Mouse (Mus musculus) c-Kit-positive CD71-negative TER-119-negative erythroid progenitor cells, embryonic 14.5 days (primary cell): ENCODE data around the gene Ppp1r27.
"Not testable (repeated sequence)": the region's sequence is repeated elsewhere in the genome, so short reads cannot be mapped to it uniquely, and the experiment has no call there.

Source experiments
- DNase-seq: peaks from one replicate; pipeline ENCODE4 v3.0.0-alpha.2; 2013; ENCODE audit warnings: low read depth

Gene Ppp1r27

GRCm38 (mm10) chr11:120514262-120514661, 36.7 kb downstream of the Ppp1r27 start:
- not testable (repeated sequence) for DNase-seq

- no peak for DNase-seq
These were observed 38.0 kb downstream of the Ppp1r27 start for GRCm38 (mm10) chr11:120512790-120513453.

- no peak for DNase-seq
These were observed 40.4 kb downstream of the Ppp1r27 start for GRCm38 (mm10) chr11:120510375-120511030.

- no peak for DNase-seq
These were observed 41.0 kb downstream of the Ppp1r27 start for GRCm38 (mm10) chr11:120509940-120510339.

DNA sequence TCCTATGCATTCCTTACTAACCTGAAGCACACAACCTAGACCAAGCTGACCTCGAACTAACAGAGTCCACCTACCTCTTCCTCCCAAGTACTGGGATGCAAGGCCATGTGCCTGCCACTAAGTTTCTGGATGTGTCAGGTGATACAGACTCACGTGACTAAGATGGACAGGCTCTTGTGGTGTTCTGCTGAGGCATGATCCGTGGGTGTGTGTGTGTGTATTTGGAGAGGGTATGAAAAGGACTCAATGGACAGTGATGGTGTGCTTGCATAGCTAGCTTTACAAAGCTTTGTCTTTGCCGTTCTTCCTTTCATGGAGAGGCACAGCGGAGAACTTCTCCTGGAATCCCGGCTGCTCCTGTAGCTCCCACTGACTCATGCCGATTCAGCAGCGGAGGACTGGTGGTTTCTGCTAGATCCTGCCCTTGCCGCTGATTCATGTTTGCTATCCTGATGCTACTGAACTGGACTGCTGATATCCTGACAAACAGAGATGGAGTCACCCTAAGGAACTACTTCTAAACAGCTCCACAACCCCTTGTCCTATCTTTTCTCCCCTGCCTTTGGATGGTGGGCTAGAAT, 42.6 kb downstream of the Ppp1r27 start:
- no peak for DNase-seq

DNA sequence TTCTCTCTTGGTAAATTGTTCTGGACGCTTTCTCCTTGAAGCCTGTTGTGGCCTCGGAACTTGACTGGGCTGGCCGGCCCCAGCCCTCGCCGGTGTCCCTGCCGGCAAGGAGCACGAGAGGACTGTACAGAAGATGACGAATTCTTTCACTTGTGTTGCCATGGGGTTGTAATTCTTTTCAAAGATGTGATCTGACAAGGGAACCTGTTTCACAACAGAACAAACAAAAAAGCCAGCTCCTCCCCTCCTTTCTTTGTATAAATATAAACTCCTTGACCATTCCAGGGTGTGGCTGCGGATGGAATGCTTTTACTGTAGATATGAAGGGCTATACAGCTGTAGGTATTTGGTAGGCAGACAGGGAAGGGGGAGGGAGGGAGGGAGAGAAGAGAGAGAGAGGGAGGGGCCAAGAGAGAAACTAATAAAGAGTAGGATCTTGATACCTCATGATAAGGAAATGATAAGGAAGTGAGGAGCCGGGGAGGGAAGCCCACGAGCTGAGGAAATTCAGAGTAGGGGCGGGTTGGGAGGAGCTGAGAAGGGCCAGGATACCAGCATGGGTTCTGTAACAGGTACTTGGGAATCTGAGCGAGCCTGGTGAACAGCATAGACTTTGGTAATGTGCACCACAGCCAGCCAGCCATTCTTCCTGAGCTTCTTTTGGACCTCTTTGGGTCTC, 43.2 kb downstream of the Ppp1r27 start:
- DNase-seq, result no peak

DNA sequence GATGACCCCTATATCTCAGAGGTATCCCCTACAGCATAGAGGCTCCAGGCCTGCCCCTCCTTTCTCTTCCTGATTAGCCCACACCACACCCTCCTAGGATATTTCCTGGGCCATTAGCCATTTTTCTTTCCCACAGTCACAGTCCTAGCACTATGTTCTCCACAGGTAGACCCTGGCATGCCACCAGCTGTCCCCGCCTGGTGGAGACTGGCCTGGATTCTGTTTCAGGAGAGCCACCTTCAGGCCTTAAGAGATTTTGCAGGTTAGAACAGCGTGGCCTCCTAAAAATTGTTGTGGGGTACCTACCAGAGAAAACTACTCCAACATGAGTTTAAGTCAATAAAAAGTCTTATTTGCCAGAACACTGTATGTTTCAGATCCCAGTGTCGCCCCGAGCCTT, 44.0 kb downstream of the Ppp1r27 start:
- DNase-seq, result no peak

DNA sequence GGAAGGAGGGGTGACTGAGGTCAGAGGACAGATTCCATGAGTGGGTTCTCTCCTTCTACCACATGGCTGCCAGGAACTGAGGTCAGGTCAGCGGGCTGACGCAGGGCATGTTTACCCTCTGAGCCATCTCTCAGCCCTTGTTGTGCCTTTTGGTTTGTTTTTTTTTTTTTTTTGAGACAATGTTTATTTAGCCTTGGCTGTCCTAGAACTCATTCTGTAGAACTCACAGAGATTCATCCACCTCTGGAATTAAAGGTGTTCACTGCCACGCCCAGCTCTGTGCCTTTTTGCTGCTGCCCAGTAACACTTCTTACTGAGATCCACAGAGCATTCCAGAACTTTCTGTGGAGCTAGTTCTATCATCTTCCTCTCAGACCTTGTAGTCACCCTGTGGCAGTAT, 45.3 kb downstream of the Ppp1r27 start:
- DNase-seq, result no peak

- DNase-seq, result no peak
These were observed 49.2 kb downstream of the Ppp1r27 start for GRCm38 (mm10) chr11:120501701-120502100.

DNA sequence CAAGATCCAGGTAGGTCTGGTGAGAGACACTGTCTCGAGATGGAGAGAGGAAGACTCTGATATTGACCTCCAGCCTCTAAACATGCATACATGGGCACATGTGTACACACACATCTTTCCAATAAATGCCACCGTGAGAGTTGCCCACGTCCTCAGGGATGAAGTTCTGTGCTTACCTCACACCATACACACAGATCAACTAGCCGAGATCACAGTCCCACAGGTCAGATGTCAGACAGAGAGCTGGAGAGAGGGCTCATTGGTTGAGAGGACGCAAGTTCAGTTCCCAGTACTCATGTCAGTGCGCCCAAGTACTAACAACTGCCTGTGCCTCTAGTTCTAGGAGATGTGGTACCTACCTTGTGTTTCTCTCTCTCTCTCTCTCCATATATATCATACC, 49.9 kb downstream of the Ppp1r27 start:
- no peak for DNase-seq

DNA sequence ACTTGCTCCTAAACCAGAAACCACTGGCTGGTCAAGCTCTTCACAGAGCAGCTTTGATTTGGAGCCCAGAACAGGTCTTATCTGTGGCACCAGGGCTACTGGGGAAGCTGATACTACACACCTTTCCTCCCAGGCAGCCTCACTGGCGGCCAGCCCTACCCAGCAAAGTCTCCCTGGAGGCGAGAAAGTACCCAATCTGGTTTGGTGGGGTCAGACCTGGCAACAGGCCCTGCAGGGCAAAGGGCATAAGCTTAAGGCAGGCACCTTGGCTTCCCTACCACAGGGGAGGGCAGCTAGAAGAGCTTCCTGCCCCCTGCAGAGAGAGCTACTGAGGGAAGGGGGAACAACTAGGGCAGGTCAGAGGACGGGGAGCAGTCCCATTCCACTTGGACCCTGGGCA, 50.6 kb downstream of the Ppp1r27 start:
- DNase-seq, result no peak
